In the genomic region with DNA sequence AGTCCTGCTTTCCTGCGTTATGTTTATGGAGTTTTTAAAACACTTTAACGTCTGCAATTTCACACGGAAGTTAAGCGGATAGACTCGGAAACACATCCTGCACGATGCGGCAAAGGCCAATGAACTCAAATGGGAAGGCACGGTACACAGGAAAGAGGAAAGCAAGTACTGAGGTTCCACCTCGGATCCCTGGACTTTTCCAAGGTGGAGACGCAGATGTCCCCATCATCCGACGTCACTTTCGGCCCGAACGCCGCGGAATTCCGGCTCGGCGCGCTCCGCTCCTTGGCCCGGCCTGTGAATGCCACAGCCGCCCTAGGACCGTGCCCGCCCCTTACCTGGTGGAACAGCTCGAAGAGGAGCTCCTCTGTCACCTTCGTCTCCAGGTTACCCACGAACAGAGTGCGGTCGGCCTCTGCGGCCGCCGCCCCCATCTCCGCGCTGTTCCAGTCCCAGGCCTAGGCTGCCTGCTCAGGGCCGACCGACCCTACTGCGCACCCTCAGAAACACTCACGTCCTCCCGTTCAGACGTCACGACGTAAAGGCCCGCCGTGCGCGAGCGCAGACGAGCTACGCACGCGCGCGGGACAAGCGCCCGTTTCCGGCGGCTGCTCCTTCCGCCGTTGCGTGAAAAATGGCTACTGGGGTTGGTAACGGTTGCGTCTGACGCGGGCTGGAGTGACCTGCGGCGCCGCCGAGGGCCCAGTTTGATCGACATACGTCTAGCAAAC, we compare ENCODE assay signal across 8 mouse cellular contexts. TPM values are rescaled to one million over a fixed set of nuclear protein-coding genes. Genes with fewer than 3 reads are reported as not detected.
A peak's percentile ranks its signal among the peaks of the same experiment; 100 is the strongest.
DNase-seq lines count a peak whose midpoint lies in the region; ATAC-seq lines count a peak whose summit lies in the region.

A gene (minus strand): TSS at position 483 of the 731 bp plus-strand sequence.
A gene (plus strand): TSS at position 626 of the 731 bp plus-strand sequence.

- peak within 1 kb of the TSS; percentile 80 for H3K4me3 ChIP-seq in brown adipose tissue, adult 24 weeks (ENCODE audit: insufficient read depth, low read depth, low read length)
- H3K4me3 ChIP-seq in heart, embryonic 13.5 days: peak within 1 kb of the TSS; percentile 93
- peak within 1 kb of the TSS; percentile 94 for H3K4me3 ChIP-seq in liver, embryonic 12.5 days
- H3K4me3 ChIP-seq in stomach, embryonic 16.5 days (replicated peaks; ENCODE audit: low read length): peak within 1 kb of the TSS; percentile 66

- no peaks in the 10 kb centered on the region for H3K9me3 ChIP-seq in heart, embryonic 13.5 days
- H3K9me3 ChIP-seq in liver, embryonic 12.5 days (replicated peaks): no peaks in the 10 kb centered on the region
- no peaks in the 10 kb centered on the region for H3K9me3 ChIP-seq in stomach, embryonic 16.5 days (replicated peaks; ENCODE audit: control insufficient read depth, low read length)

- H3K36me3 ChIP-seq in heart, embryonic 13.5 days: peaks cover 40% of the 10 kb centered on the region
- H3K36me3 ChIP-seq in liver, embryonic 12.5 days: peaks cover 39% of the 10 kb centered on the region
- peaks cover 14% of the 10 kb centered on the region for H3K36me3 ChIP-seq in stomach, embryonic 16.5 days (ENCODE audit: control insufficient read depth, insufficient read depth, low read length)

- peak; percentile 98 for ATAC-seq in heart, embryonic 13.5 days (ENCODE audit: extremely low read depth, insufficient number of reproducible peaks, low FRiP score, low TSS enrichment)
- ATAC-seq in liver, embryonic 12.5 days: peak; percentile 100
- peak; percentile 100 for ATAC-seq in stomach, embryonic 16.5 days (ENCODE audit: insufficient read depth, low FRiP score)

- H3K4me1 ChIP-seq in brown adipose tissue, adult 24 weeks (ENCODE audit: control insufficient read depth, insufficient read depth, insufficient read length, low read length): peaks cover 6% of the 10 kb centered on the region; the same call in 1 of the 2 replicates
- peaks cover 25% of the 10 kb centered on the region for H3K4me1 ChIP-seq in heart, embryonic 13.5 days
- peaks cover 29% of the 10 kb centered on the region for H3K4me1 ChIP-seq in liver, embryonic 12.5 days
- peaks cover 15% of the 10 kb centered on the region for H3K4me1 ChIP-seq in stomach, embryonic 16.5 days (ENCODE audit: control insufficient read depth, insufficient read depth, low read length)

- H3K9ac ChIP-seq in heart, embryonic 13.5 days: peak within 1 kb of the TSS; percentile 97
- H3K9ac ChIP-seq in liver, embryonic 12.5 days: peak within 1 kb of the TSS; percentile 91
- peak within 1 kb of the TSS; percentile 98 for H3K9ac ChIP-seq in stomach, embryonic 16.5 days (ENCODE audit: low read length)

- peak within 1 kb of the TSS; percentile 91 for H3K27ac ChIP-seq in brown adipose tissue, adult 24 weeks (replicated peaks; ENCODE audit: low read depth, low read length)
- peak within 1 kb of the TSS; percentile 91 for H3K27ac ChIP-seq in heart, embryonic 13.5 days (replicated peaks)
- H3K27ac ChIP-seq in liver, embryonic 12.5 days: peak within 1 kb of the TSS; percentile 89
- peak within 1 kb of the TSS; percentile 92 for H3K27ac ChIP-seq in stomach, embryonic 16.5 days (ENCODE audit: low read length)

- 0% methylated on average over 68 of the region's 72 CpGs for WGBS in heart, embryonic 13.5 days
- under 1% methylated on average over 72 of the region's 72 CpGs for WGBS in liver, embryonic 12.5 days (ENCODE audit: insufficient replicate concordance)
- WGBS in stomach, embryonic 16.5 days: under 1% methylated on average over 72 of the region's 72 CpGs

- DNase-seq in CD4-positive helper T cell, adult 2 months (ENCODE audit: low read depth, low spot score): peak; percentile 98
- DNase-seq in fat pad, adult 2 months (ENCODE audit: extremely low read depth, low read depth, low spot score): peak; percentile 34
- DNase-seq in kidney, postnatal 10 days: peak; percentile 97
- DNase-seq in natural killer cell, adult 2 months (ENCODE audit: low spot score in 2 of 2): peak; percentile 89 to 93

- H3K27me3 ChIP-seq in heart, embryonic 13.5 days (replicated peaks): peaks cover 23% of the 10 kb centered on the region
- 0 out of 2 replicates have a peak, but pooled peaks cover 3% of the 10 kb centered on the region for H3K27me3 ChIP-seq in liver, embryonic 12.5 days (replicated peaks)
- H3K27me3 ChIP-seq in stomach, embryonic 16.5 days (ENCODE audit: control insufficient read depth, insufficient read depth, low read length): no peaks in the 10 kb centered on the region

- H3K4me2 ChIP-seq in heart, embryonic 13.5 days: peak within 1 kb of the TSS; percentile 92
- H3K4me2 ChIP-seq in liver, embryonic 12.5 days: peak within 1 kb of the TSS; percentile 85
- H3K4me2 ChIP-seq in stomach, embryonic 16.5 days (ENCODE audit: low read depth, low read length): peak within 1 kb of the TSS; percentile 95

RNA-seq across cellular contexts. Expression of the first gene that starts in this region (rescaled TPM):
- polyA plus RNA-seq in brown adipose tissue, adult 24 weeks (2012; ENCODE audit: insufficient read depth, insufficient read length, missing spikeins): 60.8 and 63.6 TPM in 2 replicates
- polyA plus RNA-seq in heart, embryonic 13.5 days (2015; fragmentation: Nextera tagmentation; extraction: Ambion mirVana): 80.1 and 86.7 TPM in 2 replicates
- 72.1 and 73.6 TPM in 2 replicates for polyA plus RNA-seq in liver, embryonic 12.5 days (2016; fragmentation: Nextera tagmentation; extraction: Ambion mirVana)
- 115 and 124 TPM in 2 replicates for polyA plus RNA-seq in stomach, embryonic 16.5 days (2015; fragmentation: Nextera tagmentation; extraction: Ambion mirVana)

RNA-seq across cellular contexts. Expression of the second gene that starts in this region (rescaled TPM):
- 56.9 and 86.2 TPM in 2 replicates for polyA plus RNA-seq in brown adipose tissue, adult 24 weeks (2012; ENCODE audit: insufficient read depth, insufficient read length, missing spikeins)
- 27.4 and 29.4 TPM in 2 replicates for polyA plus RNA-seq in heart, embryonic 13.5 days (2015; fragmentation: Nextera tagmentation; extraction: Ambion mirVana)
- 22.1 and 22.4 TPM in 2 replicates for polyA plus RNA-seq in liver, embryonic 12.5 days (2016; fragmentation: Nextera tagmentation; extraction: Ambion mirVana)
- polyA plus RNA-seq in stomach, embryonic 16.5 days (2015; fragmentation: Nextera tagmentation; extraction: Ambion mirVana): 25.4 and 29.2 TPM in 2 replicates

Comparison
In these comparisons a context has a peak if more than half of its experiments do, and no peak if none do; other contexts are left out.
1. Peak in every context shown above with its lines: DNase-seq, ATAC-seq, H3K4me3 ChIP-seq and H3K27ac ChIP-seq.
2. DNase-seq: peak in every context shown above with its lines; median percentile 98 in CD4-positive helper T cell, adult 2 months; 97 in kidney, postnatal 10 days; 91 in natural killer cell, adult 2 months; 34 in fat pad, adult 2 months.